Mouse (Mus musculus): ENCODE data around the gene Nckap5.
"Not testable (repeated sequence)": the region's sequence is repeated elsewhere in the genome, so short reads cannot be mapped to it uniquely, and the experiment has no call there.

Nckap5 gene

GRCm38 (mm10) chr1:126830031-126830927, at the start of gene Nckap5:
TSS of gene Nckap5 (minus strand) at chr1:126830799.
- in situ Hi-C loops (cut with MseI, MboI) = no loop called here

GRCm38 (mm10) chr1:126877495-126877894, 46.9 kb upstream of the Nckap5 start:
- in situ Hi-C loops (cut with MseI, MboI) = no loop called here

GRCm38 (mm10) chr1:126868372-126868771, 37.8 kb upstream of the Nckap5 start:
- in situ Hi-C loops (cut with MseI, MboI) = no loop called here

GRCm38 (mm10) chr1:126867912-126868311, 37.3 kb upstream of the Nckap5 start:
- in situ Hi-C loops (cut with MseI, MboI) = no loop called here

DNA sequence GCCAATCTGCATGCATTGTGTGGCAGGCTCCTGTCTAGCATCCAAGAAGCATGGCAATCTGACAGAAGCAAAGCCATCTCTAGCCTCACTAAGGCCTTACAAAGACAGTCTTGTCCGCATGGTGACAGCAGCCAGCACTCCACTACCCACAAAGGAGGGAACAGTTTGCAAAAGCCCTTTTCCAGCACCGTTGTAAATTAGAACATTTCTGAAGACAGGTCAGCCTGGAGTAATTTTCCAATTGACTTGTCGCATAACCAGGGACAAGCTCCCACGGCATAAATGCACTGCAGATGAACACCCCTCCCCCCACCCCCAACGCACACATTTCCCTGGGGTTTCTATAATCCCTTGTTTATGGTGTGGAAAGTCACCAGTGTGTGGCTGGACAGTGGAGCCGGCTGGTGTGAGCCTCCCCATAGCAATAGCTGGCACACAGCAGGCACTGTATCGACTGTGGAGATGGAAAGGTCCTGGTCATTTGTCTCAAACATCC, 35.0 kb upstream of the Nckap5 start:
- in situ Hi-C loops (cut with MseI, MboI) = no loop called here

DNA sequence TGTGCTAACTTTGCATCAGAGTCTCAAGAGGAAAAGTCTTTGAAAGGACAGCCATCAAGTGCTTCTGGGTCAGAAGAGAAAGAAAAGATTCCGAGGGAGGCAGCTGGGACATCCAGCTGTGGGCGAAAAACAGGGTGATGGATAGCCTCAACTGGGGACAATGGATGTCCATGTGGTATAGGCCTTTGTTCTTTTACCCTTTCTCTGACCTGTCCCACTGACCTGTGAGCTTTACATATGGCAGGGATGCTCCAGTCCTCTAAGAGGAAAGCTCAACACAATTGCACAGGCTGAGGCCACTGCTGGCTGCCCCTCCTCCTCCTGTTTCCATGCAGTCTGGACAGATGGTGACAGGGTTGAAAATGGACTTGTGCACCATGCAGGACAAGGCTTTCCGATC, 31.2 kb upstream of the Nckap5 start:
- in situ Hi-C loops (cut with MseI, MboI) = no loop called here

GRCm38 (mm10) chr1:126860537-126860936, 29.9 kb upstream of the Nckap5 start:
- in situ Hi-C loops (cut with MseI, MboI) = no loop called here

- in situ Hi-C loops (cut with MseI, MboI) = no loop called here
Observed at GRCm38 (mm10) chr1:126849481-126849880, 18.9 kb upstream of the Nckap5 start.

DNA sequence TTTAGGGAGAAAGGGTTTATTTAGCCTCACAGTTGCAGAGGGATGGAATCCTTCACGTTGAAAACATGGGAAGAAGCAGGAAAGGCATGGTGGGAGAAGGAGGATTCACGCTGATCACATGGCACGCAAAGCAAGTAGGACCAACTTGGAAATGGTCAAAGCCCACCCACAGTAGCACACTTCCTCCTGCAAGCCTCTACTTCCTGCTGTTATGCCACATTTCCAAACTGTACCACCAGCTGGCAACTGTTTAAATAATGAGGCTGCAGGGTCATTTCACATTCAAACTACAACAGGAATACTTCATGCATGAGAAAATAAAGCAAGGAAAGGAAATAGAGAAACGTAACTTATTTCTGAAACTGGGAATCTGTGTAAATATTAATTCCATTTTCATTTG, 15.7 kb upstream of the Nckap5 start:
- in situ Hi-C loops (cut with MseI, MboI) = no loop called here

DNA sequence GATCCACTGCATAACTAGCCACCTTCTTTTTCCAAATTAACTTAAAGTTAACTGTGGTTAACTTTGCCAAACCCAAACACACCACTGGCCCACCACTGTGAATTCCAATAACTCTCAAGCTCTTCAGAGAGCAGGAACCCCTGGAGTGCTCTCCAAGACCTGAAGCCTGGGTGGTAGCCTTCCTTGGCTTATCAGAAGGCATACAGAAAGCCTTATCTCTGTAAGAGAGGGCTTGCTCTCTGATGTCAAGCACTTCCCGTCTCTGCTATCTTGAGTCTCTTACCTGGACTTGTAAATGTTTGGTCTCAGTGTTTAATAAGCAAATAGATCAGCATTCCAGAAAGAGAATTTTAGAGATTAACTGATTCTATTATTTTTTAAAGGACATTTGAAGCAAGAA, 2.3 kb upstream of the Nckap5 start:
- in situ Hi-C loops (cut with MseI, MboI) = no loop called here

- in situ Hi-C loops (cut with MseI, MboI) = no loop called here
Observed at GRCm38 (mm10) chr1:126829031-126829430, 1.6 kb downstream of the Nckap5 start.

- in situ Hi-C loops (cut with MseI, MboI) = no loop called here
Observed at GRCm38 (mm10) chr1:126824841-126825240, 5.8 kb downstream of the Nckap5 start.

DNA sequence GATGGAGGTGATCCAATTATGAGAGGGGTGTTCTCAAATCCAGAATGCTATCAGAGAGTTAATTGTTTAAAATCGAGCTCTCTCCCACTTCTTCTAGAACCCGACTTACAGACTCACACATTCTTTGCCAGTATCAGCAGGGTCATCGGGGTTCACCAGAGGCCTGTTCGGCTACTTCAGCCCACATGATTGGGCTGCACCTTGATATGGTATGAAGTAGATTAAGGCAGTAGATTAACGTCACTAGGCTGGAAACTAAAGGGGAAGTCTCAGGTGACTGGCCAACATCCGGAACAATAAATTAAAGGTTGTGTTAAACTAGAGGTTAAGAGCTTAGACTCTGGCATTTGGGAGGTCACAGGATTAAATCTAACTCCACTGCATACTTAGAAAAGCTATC, 8.4 kb downstream of the Nckap5 start:
- in situ Hi-C loops (cut with MseI, MboI) = no loop called here

DNA sequence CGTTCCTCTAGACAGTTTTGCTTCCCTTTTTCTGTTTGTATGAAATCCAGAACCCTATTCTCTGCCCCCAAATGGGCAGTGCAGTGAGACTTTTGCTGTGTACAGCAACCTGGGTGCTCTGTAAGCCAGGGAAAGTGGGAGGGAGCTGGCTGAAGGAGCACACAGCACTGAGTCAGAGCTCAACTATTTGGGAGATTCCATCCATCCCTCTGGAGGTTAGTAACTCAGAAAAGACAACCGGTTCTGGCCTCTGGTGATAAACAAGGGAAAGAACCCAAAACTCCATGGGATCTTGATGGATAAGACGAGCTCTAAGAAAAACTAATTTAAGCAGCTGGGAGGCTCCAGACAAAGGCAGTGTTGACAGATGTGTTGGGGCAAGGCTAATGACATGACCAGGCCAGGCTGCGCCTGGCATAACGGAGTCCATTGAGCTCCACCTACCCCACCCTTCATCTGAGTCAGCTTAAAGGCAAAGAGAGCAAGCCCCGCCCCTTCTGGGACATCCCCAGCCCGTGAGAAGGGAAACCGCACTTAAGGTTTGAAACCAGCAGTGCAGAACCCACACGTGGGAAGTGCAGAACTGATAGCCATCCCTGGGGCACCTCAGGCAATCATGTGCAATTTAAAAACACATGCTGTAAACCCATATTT, 13.1 kb downstream of the Nckap5 start:
- in situ Hi-C loops (cut with MseI, MboI) = no loop called here

- in situ Hi-C loops (cut with MseI, MboI) = loop anchor here in 1 of 2 experiments (10.0 kb wide), 1 partner anchor 62 kb away; no protein-coding TSS in a partner anchor
Observed at GRCm38 (mm10) chr1:126806994-126807611, 23.5 kb downstream of the Nckap5 start.

DNA sequence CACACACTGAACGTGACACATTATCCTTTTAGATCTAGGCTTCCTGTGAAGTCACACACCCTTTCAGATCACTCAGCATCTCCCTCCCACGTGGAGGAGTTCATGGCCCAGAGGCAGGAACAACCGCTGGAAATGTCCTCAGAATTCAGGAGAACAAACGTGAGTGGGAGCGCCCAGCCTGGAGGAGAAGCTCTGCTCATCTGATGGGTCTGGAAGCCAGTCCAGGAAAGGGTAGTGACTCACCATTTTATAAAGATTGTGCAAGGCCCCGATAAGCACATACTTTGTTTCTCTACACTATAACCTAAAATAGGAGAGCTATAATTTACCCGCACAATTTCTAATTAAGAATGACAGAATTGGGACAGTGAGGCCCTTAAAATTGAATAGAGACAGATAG, 24.1 kb downstream of the Nckap5 start:
- in situ Hi-C loops (cut with MseI, MboI) = loop anchor here in 1 of 2 experiments (10.0 kb wide), 1 partner anchor 62 kb away; no protein-coding TSS in a partner anchor

GRCm38 (mm10) chr1:126802405-126802804, 28.2 kb downstream of the Nckap5 start:
- in situ Hi-C loops (cut with MseI, MboI) = loop anchor here in 1 of 2 experiments (10.0 kb wide), 1 partner anchor 58 kb away; no protein-coding TSS in a partner anchor

DNA sequence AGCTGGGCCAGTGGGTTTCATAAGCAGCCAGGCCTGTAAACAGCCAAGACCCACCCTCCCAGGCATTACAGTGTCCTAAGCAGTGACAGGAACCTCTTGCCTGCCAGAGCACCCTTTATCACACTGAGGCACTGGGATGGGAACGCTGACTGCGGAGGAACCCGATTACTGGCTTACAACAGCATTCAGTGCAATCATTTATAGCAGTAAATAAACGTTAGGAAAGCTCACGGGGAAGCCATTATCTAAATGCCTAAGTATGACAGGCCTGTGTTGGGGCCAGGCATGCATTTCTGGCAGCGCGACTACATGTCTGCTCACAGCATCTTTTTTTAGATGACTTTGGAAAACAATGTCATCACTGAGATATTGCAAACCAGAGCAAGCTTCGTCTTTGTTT, 28.9 kb downstream of the Nckap5 start:
- in situ Hi-C loops (cut with MseI, MboI) = loop anchor here in 1 of 2 experiments (10.0 kb wide), 1 partner anchor 57 kb away; no protein-coding TSS in a partner anchor

- in situ Hi-C loops (cut with MseI, MboI) = no loop called here
Observed at GRCm38 (mm10) chr1:126799379-126799798, 31.2 kb downstream of the Nckap5 start.

- in situ Hi-C loops (cut with MseI, MboI) = not testable (repeated sequence)
Observed at GRCm38 (mm10) chr1:126780354-126780941, 50.2 kb downstream of the Nckap5 start.

DNA sequence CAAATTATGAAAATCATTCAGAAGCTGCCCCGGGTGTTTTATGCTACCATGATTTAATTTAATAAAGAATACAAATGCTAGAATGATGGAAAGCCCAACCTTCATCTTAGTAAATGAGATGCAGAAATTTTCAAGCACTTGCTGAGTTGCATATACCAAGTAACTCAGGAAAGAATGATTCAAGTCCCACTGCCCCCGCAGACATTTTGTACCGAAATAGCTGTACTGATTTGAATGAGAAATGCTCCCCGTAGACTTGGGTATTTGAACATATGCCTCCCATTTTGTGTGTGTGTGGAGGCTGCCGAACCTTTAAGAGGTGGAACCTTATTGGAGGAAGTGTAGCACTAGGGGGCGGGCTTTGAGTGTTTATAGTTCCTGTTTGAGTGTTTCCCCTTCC, 56.7 kb downstream of the Nckap5 start:
- in situ Hi-C loops (cut with MseI, MboI) = not testable (repeated sequence)

- in situ Hi-C loops (cut with MseI, MboI) = no loop called here
Observed at GRCm38 (mm10) chr1:126766971-126767370, 63.6 kb downstream of the Nckap5 start.
